Mouse (Mus musculus) lung, adult 2 months (tissue): Measurements from ENCODE around the gene Mark1. TPM values are rescaled to one million over a fixed set of nuclear protein-coding genes. Genes with fewer than 3 reads are reported as not detected.

Experiments used
- DNase-seq: peaks from one replicate; pipeline ENCODE4 v3.0.0; 2022
- H3K4me1 ChIP-seq: fragments of 200-500 bp; 2 replicates; pipeline ENCODE4 v1.6.1; 2011; ENCODE audit warnings: low read length; ENCODE audit not compliant: control insufficient read depth, insufficient read depth
- H3K4me3 ChIP-seq: fragments of 200-500 bp; replicated peaks from 2 replicates; pipeline ENCODE3; 2011; ENCODE audit warnings: low read depth, mild to moderate bottlenecking, control low read depth, low read length; ENCODE audit errors: extremely low read depth
- CTCF ChIP-seq: fragments of 200-500 bp; IDR thresholded peaks from 2 replicates; pipeline ENCODE4 v1.5.1; 2011; ENCODE audit warnings: mild to moderate bottlenecking, low read length, control low read depth; ENCODE audit not compliant: insufficient read depth
- POLR2A ChIP-seq: fragments of 200-500 bp; IDR thresholded peaks from 2 replicates; pipeline ENCODE4 v1.6.1; 2011; ENCODE audit warnings: low read depth, mild to moderate bottlenecking, control low read depth, low read length, borderline replicate concordance; ENCODE audit errors: extremely low read depth
- WGBS: fragments of 180-500 bp; shearing (Covaris S2); methylation state at CpG from one replicate; pipeline ENCODE4 v1.1.7; 2018; 5-methylcytosine and 5-hydroxymethylcytosine counted together
- polyA plus RNA-seq: library from polyadenylated mRNA; depleted of rRNA; stranded (reverse); fragments of >200 nt; gene quantifications from 2 replicates; pipeline ENCODE4 v1.2.3, GENCODE M21; 2012

The Mark1 gene
- polyA plus RNA-seq, 1 experiment = 3.7 TPM

GRCm38 (mm10) chr1:184999780-185000599, 620 bp upstream of the Mark1 start:
- peak overlapping the region; percentile 28 for H3K4me3 ChIP-seq
- TF ChIP-seq POLR2A = no peak
- TF ChIP-seq CTCF = no peak
- 9% methylated on average over 64 of the region's 65 CpGs for WGBS
- peak; percentile 11 for DNase-seq
- H3K4me1 ChIP-seq = no peaks in the 10 kb centered on the region

GRCm38 (mm10) chr1:184998631-184999030, 739 bp downstream of the Mark1 start:
- WGBS = 19% methylated on average over 2 of the region's 2 CpGs
- H3K4me1 ChIP-seq = no peaks in the 10 kb centered on the region
- no peak overlapping the region for H3K4me3 ChIP-seq
- no peak for DNase-seq
- TF ChIP-seq POLR2A = no peak
- TF ChIP-seq CTCF = no peak

GRCm38 (mm10) chr1:184998161-184998560, 1.2 kb downstream of the Mark1 start:
- no peaks in the 10 kb centered on the region for H3K4me1 ChIP-seq
- DNase-seq = no peak
- no peak for TF ChIP-seq CTCF
- no peak for TF ChIP-seq POLR2A
- WGBS = 70% methylated on average over 9 of the region's 9 CpGs
- no peak overlapping the region for H3K4me3 ChIP-seq

- TF ChIP-seq CTCF (no peak), POLR2A (no peak)
- DNase-seq = no peak
- 77% methylated on average over 11 of the region's 11 CpGs for WGBS
- H3K4me3 ChIP-seq = no peak overlapping the region
- no peaks in the 10 kb centered on the region for H3K4me1 ChIP-seq
Observed at GRCm38 (mm10) chr1:184997466-184997865, 1.9 kb downstream of the Mark1 start.

- no peak overlapping the region for H3K4me3 ChIP-seq
- H3K4me1 ChIP-seq = no peaks in the 10 kb centered on the region
- no peak for TF ChIP-seq POLR2A
- TF ChIP-seq CTCF = no peak
- DNase-seq = no peak
- WGBS = 66% methylated on average over 4 of the region's 4 CpGs
Observed at GRCm38 (mm10) chr1:184995335-184995734, 4.0 kb downstream of the Mark1 start.

- 87% methylated on average over 10 of the region's 10 CpGs for WGBS
- DNase-seq = no peak
- TF ChIP-seq CTCF (no peak), POLR2A (no peak)
- H3K4me1 ChIP-seq = no peaks in the 10 kb centered on the region
- no peak overlapping the region for H3K4me3 ChIP-seq
Observed at GRCm38 (mm10) chr1:184991191-184991590, 8.2 kb downstream of the Mark1 start.

GRCm38 (mm10) chr1:184986748-184987147, 12.6 kb downstream of the Mark1 start:
- 54% methylated on average over 2 of the region's 2 CpGs for WGBS
- no peak for TF ChIP-seq POLR2A
- no peak for TF ChIP-seq CTCF
- DNase-seq = no peak
- Histone ChIP-seq H3K4me1 (no peaks in the 10 kb centered on the region), H3K4me3 (no peak overlapping the region)

- Histone ChIP-seq H3K4me1 (no peaks in the 10 kb centered on the region), H3K4me3 (no peak overlapping the region)
- DNase-seq = no peak
- TF ChIP-seq POLR2A (no peak), CTCF (no peak)
- WGBS = 79% methylated on average over 2 of the region's 2 CpGs
Observed at GRCm38 (mm10) chr1:184984723-184985122, 14.6 kb downstream of the Mark1 start.

GRCm38 (mm10) chr1:184983751-184984150, 15.6 kb downstream of the Mark1 start:
- TF ChIP-seq CTCF = no peak
- no peak for TF ChIP-seq POLR2A
- no peak for DNase-seq
- 28% methylated on average over 3 of the region's 3 CpGs for WGBS
- no peaks in the 10 kb centered on the region for H3K4me1 ChIP-seq
- H3K4me3 ChIP-seq = no peak overlapping the region

GRCm38 (mm10) chr1:184972214-184972776, 27.1 kb downstream of the Mark1 start:
- TF ChIP-seq CTCF (no peak), POLR2A (no peak)
- H3K4me1 ChIP-seq = no peaks in the 10 kb centered on the region
- no peak for DNase-seq
- whole genome bisulfite sequencing = 48% methylated on average over 8 of the region's 8 CpGs
- H3K4me3 ChIP-seq = no peak overlapping the region

- H3K4me1 ChIP-seq = no peaks in the 10 kb centered on the region
- no peak for DNase-seq
Observed at GRCm38 (mm10) chr1:184969374-184969773, 30.0 kb downstream of the Mark1 start.

More at GRCm38 (mm10) chr1:184969374-184969773, 30.0 kb downstream of the Mark1 start:
- TF ChIP-seq CTCF (no peak), POLR2A (no peak)
- WGBS = 84% methylated on average over 4 of the region's 4 CpGs
- H3K4me3 ChIP-seq = no peak overlapping the region
